Mouse (Mus musculus) R1 (cell line): ENCODE data around the gene Tubb5.

Source experiments
- DNase-seq: peaks from one replicate; pipeline ENCODE4 v3.0.0-alpha.2; 2018; ENCODE audit warnings: low read depth, low spot score

Tubb5 gene

DNA sequence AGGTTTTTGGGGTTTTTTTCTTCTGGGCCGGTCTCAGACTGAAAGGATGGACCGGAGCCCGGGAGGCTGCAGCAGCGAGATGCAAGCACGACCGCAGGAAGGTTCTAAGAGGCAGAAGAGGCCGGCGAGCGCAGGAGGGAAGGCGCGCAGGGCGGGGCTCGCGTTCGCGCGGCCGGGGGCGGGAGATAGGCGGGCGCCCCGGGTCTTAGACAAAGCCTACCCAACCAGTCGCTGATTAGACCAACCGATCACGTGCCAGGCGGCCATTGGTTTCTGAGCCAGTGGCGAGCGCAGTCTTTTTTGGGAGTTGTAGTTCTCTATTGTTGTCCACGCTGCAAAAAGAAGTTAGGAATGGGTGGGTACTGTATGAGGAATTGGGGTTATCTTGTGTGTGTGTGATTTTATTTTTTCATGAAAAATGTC, at the start of gene Tubb5:
TSS of gene Tubb5 (minus strand) at position 185 of the 423 bp plus-strand sequence.
- peak; percentile 99 for DNase-seq

DNA sequence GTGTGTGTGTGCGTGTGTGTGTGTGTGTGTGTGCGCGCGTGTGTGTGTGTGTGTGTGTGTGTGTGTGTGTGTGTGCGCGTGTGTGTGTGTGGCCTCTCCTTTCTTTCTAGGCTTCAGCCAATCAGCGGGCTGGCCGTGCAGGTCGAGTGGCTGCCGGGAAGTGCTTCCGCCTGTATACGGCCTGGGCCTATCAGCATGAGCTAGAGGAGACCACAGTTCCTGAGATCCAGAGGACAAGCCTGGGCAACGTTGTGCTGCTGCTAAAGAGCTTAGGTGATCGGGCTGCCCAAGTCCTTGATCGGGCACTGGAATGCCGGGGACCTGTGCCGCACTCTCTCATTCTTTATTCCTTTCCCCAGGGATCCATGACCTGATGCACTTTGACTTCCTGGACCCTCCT, 49.6 kb upstream of the Tubb5 start:
- DNase-seq = peak; percentile 90

DNA sequence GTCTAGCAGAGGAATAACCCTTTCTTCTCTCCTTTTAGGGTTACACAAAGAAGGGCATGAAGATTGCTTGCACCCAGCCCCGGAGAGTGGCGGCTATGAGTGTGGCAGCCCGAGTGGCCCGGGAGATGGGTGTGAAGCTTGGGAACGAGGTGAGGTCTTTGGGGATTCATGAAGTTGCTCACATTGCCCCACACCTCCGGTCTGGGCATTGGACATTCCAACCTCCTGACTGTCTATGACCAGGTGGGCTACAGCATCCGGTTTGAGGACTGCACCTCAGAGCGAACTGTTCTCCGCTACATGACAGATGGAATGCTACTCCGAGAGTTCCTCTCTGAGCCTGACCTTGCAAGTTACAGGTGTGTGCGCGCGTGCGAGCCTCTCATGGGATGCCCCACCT, 45.7 kb upstream of the Tubb5 start:
- no peak for DNase-seq

DNA sequence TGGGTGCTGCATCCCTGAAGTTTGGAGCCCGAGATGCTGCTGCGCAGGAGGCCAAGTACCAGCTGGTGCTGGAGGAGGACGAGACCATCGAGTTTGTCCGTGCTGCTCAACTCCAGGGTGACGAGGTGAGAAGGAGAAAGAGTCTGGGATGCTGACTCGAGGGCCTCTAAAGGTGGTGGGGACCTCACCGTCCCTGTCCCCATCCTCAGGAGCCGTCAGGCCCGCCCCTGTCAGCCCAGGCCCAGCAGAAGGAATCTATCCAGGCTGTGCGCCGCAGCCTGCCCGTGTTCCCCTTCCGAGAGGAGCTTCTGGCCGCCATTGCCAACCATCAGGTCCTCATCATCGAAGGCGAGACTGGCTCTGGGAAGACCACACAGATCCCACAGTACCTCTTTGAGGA, 44.8 kb upstream of the Tubb5 start:
- DNase-seq = no peak

DNA sequence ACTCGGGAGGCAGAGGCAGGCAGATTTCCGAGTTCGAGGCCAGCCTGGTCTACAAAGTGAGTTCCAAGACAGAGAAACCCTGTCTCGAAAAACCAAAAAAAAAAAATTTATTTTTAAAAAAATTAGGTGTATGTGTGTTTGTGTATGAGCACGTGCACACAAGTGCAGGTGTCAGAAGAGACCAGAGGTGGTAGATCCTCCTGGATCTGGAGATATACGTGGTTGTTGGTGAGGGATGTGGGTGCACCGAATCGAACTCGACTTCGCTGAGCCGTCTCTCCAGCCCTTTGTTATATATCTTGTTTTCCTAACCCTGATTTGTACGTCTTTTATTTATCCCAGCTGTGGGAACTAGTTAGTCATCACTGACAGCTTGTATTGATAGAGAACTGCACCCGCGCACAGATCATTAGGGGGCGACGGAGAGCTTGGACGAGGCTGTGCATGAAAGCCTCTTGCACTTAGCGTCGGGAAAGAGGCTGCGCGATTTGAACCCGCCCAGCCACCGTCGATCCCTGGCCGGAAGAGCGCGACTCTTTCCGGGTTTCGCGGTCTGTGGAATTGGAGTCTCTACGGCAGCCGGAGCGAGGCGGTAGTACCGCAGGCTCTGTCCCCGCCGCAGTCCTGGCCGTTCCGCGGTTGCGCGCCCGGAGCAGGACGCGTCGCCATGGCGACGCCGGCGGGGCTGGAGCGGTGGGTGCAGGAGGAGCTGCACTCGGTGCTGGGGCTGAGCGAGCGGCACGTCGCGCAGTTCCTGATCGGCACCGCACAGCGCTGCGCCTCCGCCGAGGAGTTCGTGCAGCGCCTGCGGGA, 41.3 kb upstream of the Tubb5 start, which contains the start of gene Dhx16:
TSS of gene Dhx16 (plus strand) at position 575 of the 813 bp plus-strand sequence.
- DNase-seq = peak; percentile 98

DNA sequence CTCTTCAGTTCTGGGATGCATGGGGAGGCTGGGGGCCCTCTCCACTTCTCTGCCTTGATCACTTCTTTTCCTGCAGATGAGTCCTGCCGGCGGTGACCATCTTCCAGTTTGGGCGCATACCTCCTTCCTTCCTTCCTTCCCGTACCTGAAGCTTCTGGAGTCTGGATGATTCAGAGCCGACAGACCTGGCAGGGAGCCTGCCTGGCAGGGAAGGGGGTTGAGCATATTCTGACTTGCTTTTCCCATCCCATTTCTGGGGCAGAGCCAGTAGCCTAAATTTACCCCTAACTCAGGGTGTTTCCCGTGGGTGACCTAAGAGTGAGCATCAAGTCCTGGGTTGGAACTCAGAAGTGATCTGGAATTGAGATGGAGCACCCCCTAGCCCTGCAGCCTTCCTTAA, 36.6 kb upstream of the Tubb5 start:
- no peak for DNase-seq

DNA sequence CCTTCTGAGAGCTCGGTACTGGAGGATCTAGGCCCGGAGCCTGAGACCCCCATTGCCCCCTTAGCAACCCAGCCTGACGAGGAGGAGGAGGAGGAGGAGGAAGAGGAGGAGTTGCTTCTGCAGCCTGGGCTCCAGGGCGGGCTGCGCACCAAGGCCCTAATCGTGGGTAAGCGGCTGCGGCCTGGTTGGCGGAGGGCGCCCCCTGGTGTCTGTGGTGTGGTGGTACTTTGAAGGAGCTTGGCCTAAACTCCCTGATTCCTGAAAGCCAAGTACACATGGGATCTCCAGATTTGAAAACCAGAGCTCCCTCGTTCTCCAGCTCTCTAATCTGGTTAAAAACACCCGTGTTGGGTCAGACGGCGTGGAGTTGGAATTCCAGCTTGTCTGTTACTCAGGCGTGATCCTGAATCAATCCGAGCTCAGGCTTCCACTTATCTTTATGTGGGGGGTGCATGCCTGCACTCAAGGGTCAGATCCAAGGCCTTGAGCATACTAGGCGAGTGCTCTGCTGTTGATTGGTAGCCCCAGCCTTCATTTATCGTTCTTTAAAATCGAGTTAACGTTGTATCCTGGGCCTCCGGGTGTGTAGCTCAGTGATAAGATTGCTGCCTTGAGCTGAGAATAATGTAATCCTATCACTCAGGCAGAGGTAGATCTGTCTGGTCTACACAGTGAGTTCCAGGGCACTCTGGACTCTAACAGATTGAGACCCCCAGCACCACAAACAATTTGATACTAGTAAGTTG, 35.8 kb upstream of the Tubb5 start:
- DNase-seq = peak; percentile 81

DNA sequence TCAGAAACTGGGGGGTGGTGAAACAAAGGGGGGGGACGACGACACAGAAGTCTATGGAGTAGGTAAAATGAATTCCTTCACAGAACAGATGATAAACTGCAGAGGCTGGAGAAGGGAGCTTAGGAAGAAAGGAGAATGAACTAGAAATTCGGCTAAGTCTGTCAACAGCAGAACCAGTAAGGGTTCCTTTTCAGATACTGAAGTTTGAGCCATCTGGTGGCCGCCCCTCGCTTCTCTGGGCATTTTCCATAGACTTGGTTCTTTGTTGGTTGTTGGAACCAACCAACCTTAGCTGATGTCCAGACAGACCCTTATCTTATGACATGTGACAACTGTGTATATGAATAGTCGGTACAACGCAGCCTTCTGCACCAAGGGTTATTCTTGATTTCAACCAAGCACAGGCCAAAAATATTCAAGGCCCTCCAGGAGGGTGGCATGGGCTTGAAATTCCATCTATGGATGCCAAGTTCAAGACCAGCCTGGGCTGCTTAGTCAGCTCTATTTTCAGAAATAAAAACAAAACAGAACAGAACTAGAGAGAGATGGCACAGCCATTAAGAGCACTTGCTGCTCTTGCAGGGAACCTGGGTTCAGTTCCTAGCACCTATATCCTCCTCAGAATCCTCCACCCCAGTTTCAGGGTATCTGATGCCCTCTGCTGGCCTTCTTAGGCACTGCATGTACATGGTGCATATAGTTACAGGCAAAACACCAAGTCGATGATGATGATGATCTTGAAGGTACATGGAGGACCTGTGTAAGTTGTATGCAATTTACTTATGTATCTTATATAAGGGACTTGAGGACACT, 33.0 kb upstream of the Tubb5 start:
- DNase-seq = peak; percentile 86

DNA sequence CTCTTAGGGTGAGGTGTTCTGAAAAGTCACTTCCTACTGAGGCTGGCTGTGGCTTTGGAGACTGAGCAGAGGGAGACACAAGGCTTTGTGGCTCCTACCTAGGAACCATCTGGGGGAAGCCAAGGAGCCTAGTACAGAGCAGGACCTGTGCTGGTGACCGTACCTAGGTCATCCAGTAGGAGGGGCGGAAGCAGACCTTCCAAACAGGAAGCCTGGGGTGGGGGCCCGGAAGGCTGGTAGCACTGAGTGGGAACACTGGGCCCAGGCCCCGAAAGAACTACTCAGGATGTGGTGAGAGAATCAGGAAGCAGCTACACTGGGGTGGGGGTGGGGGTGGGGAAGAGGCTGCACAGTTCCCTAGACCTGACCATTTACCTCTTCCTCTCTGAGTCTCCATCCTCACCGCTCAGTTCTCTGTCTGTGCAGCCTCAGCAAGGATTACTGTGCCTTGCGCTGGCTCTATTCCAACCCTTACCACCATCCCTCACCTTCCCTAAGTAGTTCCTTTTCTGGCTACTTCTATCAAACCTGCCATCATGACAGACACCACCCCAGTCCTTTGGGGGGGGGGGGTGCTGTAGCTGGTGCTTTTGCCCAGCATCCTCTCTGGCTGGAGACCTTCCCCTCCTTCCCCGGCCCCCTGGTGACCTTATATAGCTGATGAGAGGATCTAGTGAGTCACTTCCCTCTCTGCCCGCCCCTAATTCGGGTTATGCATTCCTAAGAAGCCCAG, 32.2 kb upstream of the Tubb5 start:
- DNase-seq = peak; percentile 93

DNA sequence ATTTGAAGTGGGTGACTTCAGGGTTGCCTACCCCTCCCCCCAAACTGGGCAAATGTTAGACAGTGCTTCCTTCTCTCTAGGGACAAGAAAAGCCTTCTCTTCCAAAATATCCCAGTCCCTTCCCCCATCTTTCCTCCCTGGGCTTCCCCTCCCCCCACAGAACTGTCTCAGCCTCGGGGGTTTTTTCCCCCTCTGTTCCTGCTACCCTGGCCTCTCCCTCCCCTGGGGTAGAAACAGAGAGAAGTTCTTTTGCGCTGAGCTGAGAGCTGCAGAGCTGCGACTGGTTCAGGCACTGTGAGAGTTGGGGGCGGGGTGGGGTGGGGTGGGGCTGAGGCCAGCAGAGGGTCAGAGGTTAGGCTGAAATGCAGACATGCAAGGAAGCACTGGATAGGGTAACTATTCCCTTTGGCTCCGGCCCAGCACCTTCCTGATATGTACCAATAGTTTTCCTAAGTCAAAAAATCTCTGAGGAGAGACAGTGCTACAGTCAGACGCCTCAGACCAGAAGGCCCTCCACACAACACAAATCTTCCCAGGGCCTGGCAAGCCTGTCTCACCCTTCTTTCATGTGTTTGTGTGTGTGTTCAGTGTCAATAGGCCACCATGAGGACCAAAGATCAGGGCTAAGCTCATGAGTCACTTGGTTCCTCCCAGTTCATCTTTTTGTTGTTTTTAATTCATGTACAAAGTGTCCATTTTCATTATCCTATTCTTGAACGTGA, 31.4 kb upstream of the Tubb5 start:
- peak; percentile 91 for DNase-seq

DNA sequence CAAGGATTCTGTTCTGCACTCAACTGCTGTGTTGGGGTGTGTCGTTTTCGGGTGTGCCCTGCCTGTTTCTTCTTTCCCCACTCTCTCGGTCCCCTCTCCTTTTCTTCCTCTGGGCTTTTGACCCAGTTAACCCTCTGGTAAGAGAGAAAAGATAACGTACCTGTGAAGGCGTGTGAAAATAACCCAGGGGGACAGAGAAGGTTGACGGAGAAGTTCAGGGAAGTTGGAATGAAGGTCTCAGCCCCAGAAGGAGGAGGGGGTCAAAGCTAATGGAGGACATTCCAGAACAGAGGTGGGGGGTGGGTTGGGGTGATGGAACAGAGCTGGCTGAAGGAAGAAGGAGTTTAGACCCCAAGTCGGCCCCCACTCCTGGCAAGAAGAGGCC, 30.8 kb upstream of the Tubb5 start:
- peak; percentile 48 for DNase-seq

DNA sequence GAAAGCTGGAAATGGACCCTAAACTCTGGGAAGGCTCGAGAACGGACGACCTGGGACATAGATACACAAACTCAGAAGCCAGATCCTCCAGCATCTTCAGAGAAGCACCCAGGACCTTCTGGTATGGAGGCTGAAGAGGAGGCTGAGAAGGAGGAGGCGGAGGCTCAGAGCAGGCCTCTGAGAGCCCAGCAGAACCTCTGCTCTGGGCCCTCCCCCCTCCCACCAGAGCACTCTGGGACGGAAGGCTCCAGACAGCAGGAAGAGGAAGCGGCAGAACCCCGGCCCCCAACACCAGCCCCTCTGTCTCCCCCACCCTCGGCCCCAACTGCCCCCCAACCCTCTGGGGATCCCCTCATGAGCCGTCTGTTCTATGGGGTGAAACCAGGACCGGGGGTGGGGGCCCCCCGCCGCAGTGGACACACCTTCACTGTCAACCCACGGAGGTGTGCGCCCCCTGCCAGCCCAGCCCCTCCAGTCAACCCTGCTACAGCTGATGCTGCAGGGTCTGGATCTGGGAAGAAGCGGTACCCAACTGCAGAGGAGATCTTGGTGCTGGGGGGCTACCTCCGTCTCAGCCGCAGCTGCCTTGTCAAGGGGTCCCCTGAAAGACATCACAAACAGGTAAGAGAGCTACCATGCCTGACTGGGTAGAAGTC, 30.2 kb upstream of the Tubb5 start:
- DNase-seq = peak; percentile 53

DNA sequence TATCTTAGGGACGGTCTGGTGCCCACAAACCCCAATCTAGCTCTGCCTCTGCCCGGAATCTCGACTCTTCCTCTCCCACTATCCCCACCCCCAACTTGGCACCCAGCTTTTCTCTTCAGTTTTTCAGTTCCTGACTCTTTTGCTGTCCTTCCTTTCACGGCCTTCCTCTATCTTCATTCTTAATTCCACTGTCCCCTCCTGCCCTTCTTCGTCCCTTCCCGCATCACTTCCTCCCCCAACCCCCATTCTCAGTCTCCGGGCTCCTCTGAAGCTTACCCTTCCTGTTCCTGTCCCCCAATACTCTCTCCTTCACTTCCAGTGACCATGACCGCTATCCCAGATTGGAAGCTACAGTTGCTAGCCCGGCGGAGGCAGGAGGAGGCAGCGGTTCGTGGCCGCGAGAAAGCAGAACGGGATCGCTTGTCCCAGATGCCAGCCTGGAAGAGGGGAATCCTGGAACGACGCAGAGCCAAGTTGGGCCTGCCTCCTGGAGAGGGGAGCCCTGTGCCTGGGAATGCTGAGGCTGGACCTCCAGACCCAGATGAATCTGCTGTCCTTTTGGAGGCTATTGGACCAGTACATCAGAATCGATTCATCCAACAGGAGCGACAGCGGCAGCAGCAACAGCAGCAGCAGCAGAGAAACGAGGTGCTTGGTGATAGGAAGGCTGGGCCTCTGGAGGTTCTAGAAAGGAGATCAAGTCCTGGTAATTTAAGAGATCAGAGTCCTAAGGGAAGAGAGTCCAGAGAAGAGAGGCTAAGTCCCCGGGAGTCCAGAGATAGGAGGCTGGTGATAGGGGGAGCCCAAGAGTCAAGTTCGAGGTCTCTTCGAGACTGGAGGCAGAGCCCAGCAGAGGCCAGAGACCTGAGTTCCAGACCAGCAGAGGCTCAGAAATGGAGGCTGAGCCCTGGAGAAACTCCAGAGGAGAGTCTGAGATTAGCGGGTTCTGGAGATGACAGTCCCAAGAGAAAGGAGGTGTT, 29.1 kb upstream of the Tubb5 start:
- DNase-seq = peak; percentile 49

DNA sequence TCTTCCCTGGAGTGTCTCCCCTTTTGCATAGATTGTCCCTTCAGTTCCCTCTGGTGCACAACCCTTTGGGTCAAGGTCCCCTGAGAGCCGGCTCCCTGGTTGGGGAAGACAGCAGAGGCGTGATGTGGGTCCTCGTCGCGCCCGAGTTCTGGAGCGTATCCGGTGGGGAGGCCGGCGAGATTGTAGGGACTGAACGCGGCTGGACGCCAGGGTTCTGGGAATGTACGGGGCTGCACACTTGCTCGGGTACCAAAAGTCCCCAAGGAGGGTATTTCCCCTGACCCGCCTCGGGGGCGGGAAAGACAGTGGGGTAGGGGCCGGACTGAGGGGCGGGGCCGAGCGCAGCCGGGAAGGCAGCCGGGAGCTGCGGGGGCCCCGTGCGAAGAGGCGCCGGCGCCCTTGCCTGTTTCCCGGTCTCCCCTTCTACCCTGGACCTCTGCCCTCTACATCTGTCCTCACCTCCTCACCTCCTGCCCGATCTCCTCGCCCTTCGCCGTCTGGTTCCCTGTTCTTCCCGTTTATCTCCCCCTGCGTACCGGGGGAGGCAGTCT, 28.2 kb upstream of the Tubb5 start:
- DNase-seq = peak; percentile 83

DNA sequence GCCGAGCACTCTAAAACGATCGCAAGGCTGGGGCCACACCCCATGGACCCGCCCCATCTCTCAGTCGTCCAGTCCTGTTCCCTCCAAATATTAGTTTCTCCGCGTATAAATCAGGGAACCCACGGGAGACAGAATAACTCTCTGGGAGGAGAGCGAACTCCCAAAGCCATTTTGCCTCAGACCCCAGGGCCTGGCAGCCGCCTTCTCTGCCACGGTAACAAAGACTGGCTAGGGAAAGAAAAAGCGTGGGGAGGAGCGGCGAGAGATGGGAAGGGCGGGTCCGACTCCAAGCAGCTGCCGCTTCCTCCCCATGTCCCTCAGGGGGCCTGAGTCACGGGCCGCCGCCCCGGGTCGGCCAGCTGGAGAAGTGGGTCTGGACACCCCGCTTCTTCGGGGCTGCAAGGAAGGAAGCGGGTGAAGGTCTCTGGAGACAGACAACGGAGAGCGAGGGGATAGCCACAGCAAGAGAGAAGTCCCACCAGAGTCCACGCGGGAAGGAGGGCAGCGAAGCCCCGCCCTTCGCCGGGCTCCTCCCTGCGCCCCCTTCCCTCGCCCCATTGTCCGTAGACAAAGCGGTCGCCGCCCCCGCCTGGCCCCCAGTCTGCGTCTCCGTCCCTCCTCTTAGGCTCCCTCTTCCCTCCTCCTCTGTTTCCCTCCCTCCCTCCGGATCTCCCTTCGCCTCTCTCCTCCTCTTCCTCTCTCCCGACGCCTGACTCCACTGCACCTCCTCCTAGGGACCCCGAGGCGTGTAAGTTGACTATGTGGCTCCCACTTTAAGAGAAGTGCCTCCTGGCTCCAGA, 27.6 kb upstream of the Tubb5 start, which contains the start of gene Ppp1r18:
TSS of gene Ppp1r18 (plus strand) at position 113 of the 800 bp plus-strand sequence.
- peak; percentile 88 for DNase-seq

DNA sequence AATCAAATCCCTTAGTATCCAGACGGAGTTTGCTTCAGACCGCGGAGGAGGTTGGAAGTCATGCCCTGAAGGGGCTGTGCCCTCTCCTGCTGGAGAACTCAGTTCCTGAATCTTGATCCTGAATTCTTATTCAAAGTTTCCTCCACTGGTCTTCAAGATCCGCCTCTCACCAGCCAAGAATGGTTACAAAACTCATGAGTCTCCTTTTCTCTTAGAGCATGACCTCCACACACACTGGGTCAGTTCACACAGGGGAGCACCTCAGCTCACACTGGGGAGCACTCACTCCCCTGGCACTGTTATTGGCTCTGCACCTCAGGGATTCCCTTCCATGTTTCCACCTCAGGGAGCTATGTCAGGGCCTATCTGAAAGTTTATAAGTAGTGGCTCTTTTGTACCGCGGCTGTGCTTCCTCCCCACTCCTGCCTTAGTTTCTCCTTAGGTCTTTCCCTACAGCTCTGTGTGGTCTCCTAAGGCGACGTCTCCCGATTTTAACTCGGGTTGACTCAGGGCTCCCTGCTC, 26.8 kb upstream of the Tubb5 start:
- DNase-seq = peak; percentile 55

DNA sequence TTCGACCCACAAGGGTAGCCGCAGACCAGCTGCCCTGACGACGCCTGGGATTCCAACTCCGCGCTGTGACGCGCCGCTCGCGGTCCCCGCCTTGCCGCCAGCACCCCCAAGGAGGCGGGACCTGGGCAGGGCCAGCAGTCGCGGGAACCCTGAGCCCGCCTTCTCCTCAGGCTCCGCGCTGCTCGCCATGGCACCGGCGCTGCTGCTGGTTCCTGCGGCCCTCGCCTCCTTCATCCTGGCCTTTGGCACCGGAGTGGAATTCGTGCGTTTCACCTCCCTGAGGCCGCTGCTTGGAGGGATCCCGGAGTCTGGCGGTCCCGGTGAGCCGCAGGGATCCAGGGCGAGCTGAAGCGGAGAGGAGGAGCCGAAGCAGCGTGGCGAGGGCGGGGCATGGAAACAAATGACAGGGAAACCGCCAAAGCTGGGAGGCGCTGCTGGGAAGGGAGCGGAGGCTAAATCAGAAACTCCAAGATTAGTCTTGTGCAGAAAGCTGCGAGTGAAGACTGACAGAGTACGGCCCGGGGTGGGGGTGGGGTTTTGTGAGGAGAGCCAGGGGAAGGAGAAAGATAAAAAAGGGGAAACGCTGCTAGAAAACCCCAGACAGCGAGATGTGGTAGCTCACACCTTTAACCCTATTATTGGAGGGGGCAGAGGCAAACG, 23.2 kb upstream of the Tubb5 start, which contains the start of gene Nrm:
TSS of gene Nrm (plus strand) at position 121 of the 660 bp plus-strand sequence.
- DNase-seq = peak; percentile 95
